Mouse (Mus musculus) forebrain, postnatal 0 days (tissue): ENCODE results near the gene Bdh1. TPM values are rescaled to one million over a fixed set of nuclear protein-coding genes. Genes with fewer than 3 reads are reported as not detected.

Experiments used
- ATAC-seq: fragments of 200-750 bp; cut with Nextera tagmentation; 2 replicates; pipeline ENCODE4 v1.8.0; 2017; ENCODE audit warnings: mild to moderate bottlenecking, moderate library complexity
- DNase-seq: peaks from one replicate; pipeline ENCODE4 v3.0.0-alpha.2; 2015
- H3K27ac ChIP-seq: fragments of 300-500 bp; sonication (generic); 2 replicates; pipeline ENCODE4 v1.5.1; 2014; ENCODE audit warnings: low read depth, mild to moderate bottlenecking, antibody characterized with exemption, low read length, moderate library complexity, mixed read lengths
- H3K27me3 ChIP-seq: fragments of 300-500 bp; sonication (generic); 2 replicates; pipeline ENCODE4 v1.6.1; 2014; ENCODE audit warnings: mild to moderate bottlenecking, low read length, mixed read lengths; ENCODE audit not compliant: insufficient read depth
- H3K36me3 ChIP-seq: fragments of 300-500 bp; sonication (generic); 2 replicates; pipeline ENCODE4 v1.6.1; 2014; ENCODE audit warnings: mild to moderate bottlenecking, moderate library complexity; ENCODE audit not compliant: insufficient read depth
- H3K4me1 ChIP-seq: fragments of 300-500 bp; sonication (generic); 2 replicates; pipeline ENCODE4 v1.6.1; 2014; ENCODE audit warnings: antibody characterized with exemption; ENCODE audit not compliant: insufficient read depth
- H3K4me2 ChIP-seq: fragments of 300-500 bp; sonication (generic); 2 replicates; pipeline ENCODE4 v1.6.1; 2014; ENCODE audit warnings: low read depth, mild to moderate bottlenecking, moderate library complexity
- H3K4me3 ChIP-seq: fragments of 300-500 bp; sonication (generic); 2 replicates; pipeline ENCODE4 v1.5.1; 2014; ENCODE audit warnings: low read depth, low read length, mixed read lengths
- H3K9ac ChIP-seq: fragments of 300-500 bp; sonication (generic); 2 replicates; pipeline ENCODE4 v1.6.1; 2014; ENCODE audit warnings: mild to moderate bottlenecking
- H3K9me3 ChIP-seq: fragments of 300-500 bp; sonication (generic); 2 replicates; pipeline ENCODE4 v1.6.1; 2016; ENCODE audit warnings: low read length
- CTCF ChIP-seq: sonication (generic); IDR thresholded peaks from 2 replicates; pipeline ENCODE4 v1.5.1; 2016; ENCODE audit warnings: antibody characterized with exemption, control low read depth, low read depth
- WGBS: fragments of 180-500 bp; shearing (Covaris S2); extraction: QIAGEN DNeasy Blood & Tissue Kit; methylation state at CpG from one replicate; pipeline ENCODE4 v1.1.7; 2014; 5-methylcytosine and 5-hydroxymethylcytosine counted together
- polyA plus RNA-seq: library from polyadenylated mRNA; unstranded; fragments of >200 nt; fragmentation: Nextera tagmentation; extraction: Ambion mirVana; gene quantifications from 2 replicates; pipeline ENCODE4 v1.2.1, GENCODE M21; 2015
- total RNA-seq: library from RNA; depleted of rRNA; stranded (reverse); fragments of >200 nt; gene quantifications from 2 replicates; pipeline ENCODE4 v1.2.3, GENCODE M21; 2014

Bdh1 gene
- total and polyA plus RNA-seq, 2 experiments from 2014 or later, result 96.1 to 137 TPM

DNA sequence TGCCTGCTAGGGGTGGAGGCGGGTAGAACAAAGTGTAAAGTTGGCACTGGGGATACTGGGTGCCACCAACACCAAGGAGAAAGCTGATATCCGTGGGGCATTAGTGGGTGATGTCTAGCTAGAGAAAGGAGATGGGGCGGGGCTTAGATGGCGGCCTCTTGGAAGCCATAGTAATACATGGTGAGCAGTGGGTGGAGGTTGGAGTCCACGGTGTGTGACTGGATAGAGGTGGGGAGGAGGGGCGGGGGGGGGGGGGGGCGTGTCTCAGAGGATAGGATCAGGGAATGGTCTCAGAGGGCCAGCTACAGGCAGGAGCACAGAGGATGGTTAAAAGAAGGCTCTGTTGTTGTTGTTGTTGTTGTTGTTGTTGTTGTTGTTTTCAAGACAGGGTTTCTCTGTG is 30.4 kb downstream of the Bdh1 start:
- no peak for TF ChIP-seq CTCF
- Histone ChIP-seq H3K27ac (no peak overlapping the region), H3K9me3 (no peaks in the 10 kb centered on the region), H3K4me1 (no peaks in the 10 kb centered on the region), H3K9ac (no peak overlapping the region), H3K4me2 (no peak overlapping the region), H3K36me3 (peaks cover 66% of the 10 kb centered on the region), H3K27me3 (no peaks in the 10 kb centered on the region), H3K4me3 (no peak overlapping the region)
- no peak for ATAC-seq
- WGBS, result 82% methylated on average over 5 of the region's 7 CpGs
- DNase-seq, result no peak

DNA sequence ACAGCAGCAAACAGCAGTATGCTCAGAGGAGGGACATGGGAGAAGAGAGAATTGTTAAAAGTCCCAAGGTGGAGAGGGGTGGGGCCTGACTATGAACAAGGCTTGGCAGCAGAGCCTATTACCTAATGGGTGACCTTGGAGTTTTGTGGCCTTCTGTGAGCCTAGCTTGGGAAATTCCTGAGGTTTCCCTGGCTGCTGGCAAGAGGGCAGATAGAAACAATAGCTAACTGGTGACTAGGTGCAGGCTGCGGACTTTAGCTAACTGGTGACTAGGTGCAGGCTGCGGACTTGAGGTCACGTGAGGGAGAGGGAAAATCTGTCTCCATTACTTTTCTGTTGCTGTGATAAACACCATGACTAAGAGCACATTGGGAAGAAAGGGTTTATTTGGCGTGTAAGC is 31.9 kb downstream of the Bdh1 start:
- no peak overlapping the region for H3K9ac ChIP-seq
- no peaks in the 10 kb centered on the region for H3K4me1 ChIP-seq
- no peak overlapping the region for H3K27ac ChIP-seq
- H3K36me3 ChIP-seq, result peaks cover 57% of the 10 kb centered on the region
- no peak overlapping the region for H3K4me3 ChIP-seq
- 84% methylated on average over 4 of the region's 4 CpGs for WGBS
- TF ChIP-seq CTCF, result no peak
- H3K9me3 ChIP-seq, result no peaks in the 10 kb centered on the region
- no peak overlapping the region for H3K4me2 ChIP-seq
- no peak for DNase-seq
- no peak for ATAC-seq
- no peaks in the 10 kb centered on the region for H3K27me3 ChIP-seq

DNA sequence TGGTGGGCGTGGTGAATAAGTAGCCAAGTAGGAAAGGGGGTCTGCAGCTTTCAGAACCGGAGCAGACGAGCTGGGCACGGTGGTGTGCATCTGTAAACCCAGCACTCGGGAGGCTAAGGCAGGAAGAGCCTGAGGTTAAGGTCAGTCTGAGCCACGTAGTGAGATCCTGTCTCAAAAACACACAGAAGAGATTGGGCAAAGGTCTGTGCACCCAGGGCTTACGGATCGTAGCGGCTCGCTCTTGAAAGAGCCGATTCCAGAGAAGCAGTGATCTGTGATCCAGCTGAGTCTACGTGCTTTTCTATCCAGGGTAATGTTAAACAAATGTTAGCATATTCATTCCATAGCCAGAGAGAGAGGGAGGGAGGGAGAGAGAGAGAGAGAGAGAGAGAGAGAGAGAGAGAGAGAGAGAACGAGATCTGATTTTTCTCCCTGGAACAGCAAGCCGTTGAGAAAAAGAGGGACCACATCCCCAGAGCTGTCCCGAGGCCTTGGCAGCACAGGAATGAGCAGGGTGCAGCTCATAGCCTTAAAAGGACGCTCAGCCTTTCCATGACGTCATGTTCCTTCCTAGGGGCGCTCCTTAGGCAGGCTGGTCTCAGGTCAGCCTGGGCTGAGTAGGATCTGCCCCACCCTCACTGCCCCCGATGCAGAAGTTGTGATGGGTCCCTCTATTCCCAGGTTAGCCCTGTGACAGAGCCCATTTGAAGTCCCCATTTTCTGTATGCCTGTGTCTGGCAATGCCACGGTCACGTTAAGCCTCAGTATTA is 33.4 kb downstream of the Bdh1 start:
- Histone ChIP-seq H3K27me3 (no peaks in the 10 kb centered on the region), H3K27ac (no peak overlapping the region), H3K4me2 (no peak overlapping the region), H3K4me1 (0 out of 2 replicates have a peak, but pooled peaks cover 3% of the 10 kb centered on the region), H3K36me3 (peaks cover 44% of the 10 kb centered on the region), H3K9ac (no peak overlapping the region), H3K9me3 (no peaks in the 10 kb centered on the region), H3K4me3 (no peak overlapping the region)
- ATAC-seq (no peak), DNase-seq (no peak)
- TF ChIP-seq CTCF, result no peak
- 81% methylated on average over 21 of the region's 21 CpGs for WGBS

DNA sequence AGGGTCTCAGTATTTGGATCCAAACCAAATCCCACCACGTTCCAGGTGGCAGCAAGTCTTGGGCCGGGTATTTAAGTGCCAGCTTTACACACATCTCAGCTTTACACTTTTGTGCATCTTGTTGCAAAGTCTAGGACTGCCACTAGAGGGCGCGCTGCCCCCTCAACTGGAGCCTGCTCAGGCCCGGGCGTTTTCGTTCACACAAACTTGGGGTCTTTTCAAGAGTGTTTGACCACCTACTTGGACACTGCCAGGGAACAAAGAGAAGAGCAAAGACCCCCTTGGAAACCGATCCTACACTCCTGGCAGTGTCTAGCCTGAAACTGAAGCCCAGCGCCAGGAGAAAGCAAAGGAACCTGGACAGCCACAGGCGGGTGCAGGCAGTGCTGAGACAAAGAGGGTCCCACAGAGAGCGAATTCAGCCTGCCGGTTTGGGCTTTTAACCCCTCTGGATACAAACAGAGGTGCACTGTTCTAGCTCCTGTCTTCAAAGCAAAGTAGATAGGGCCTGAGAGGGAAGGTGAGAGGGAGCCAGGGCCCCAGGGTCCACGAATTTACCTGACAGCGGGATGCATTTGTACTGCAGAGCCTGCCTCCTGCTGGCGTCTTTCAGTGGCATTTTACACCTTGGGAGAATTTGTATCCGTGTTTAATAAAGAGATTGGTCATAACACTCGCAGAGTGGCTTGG is 36.3 kb downstream of the Bdh1 start:
- peak overlapping the region; percentile 43; the same call in 1 of the 2 replicates for H3K27ac ChIP-seq
- peak overlapping the region; percentile 10 for H3K4me3 ChIP-seq
- TF ChIP-seq CTCF, result peak; percentile 94
- 0 out of 2 replicates have a peak, but pooled peaks cover 3% of the 10 kb centered on the region for H3K4me1 ChIP-seq
- DNase-seq (peak; percentile 91), ATAC-seq (peak; percentile 83)
- peaks cover 31% of the 10 kb centered on the region for H3K36me3 ChIP-seq
- 3% methylated on average over 17 of the region's 17 CpGs for WGBS
- H3K9ac ChIP-seq, result no peak overlapping the region
- peak overlapping the region; percentile 42 for H3K4me2 ChIP-seq
- H3K9me3 ChIP-seq, result no peaks in the 10 kb centered on the region
- H3K27me3 ChIP-seq, result no peaks in the 10 kb centered on the region

DNA sequence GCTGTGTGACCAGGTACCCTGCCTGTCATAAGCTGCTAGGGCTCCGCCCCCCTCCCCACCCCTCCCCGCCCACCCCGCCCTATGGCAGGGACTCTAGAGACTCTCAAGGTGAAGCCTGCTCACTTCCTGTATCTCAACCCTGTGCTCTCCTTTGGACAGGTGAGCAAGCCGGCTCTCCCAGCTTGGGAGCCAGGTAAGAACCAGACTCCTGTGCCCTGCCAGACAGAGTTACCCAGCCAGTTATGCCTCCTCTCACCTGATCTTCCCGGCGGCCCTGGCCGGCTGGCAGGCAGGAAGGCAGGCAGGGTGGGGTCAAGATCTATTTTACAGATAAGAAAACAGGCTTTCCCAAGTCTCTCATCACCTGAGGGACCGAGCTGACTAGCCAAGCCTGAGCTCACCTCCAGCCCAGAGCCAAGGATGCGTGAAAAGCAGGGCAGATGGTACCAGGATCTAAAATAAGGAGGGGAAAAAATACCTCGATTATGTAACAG is 37.9 kb downstream of the Bdh1 start:
- no peak for TF ChIP-seq CTCF
- WGBS, result 36% methylated on average over 10 of the region's 10 CpGs
- Histone ChIP-seq H3K9me3 (no peaks in the 10 kb centered on the region), H3K9ac (no peak overlapping the region), H3K36me3 (peaks cover 24% of the 10 kb centered on the region), H3K4me3 (no peak overlapping the region), H3K4me2 (no peak overlapping the region), H3K27me3 (no peaks in the 10 kb centered on the region), H3K4me1 (0 out of 2 replicates have a peak, but pooled peaks cover 3% of the 10 kb centered on the region), H3K27ac (no peak overlapping the region)
- DNase-seq, result no peak
- ATAC-seq, result no peak

DNA sequence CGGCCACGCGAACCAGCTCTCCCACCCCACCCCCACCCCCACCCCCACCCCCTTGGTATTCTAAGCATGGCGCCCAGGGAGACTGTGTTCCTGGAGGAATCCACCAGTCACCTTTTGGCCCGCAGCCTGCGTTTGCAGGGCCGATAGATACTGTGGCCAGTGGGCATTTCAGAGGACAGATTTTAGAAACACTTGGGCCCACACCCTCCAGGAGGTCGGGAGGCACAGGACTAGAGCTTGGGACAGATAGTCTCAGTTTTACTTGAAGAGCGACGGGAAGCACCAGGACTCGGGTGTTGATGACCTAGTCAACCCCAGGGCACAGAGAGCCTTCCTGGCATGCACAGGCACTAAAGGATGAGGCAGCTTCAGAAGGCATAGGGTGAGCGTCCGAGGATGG is 38.4 kb downstream of the Bdh1 start:
- 0 out of 2 replicates have a peak, but pooled peaks cover 3% of the 10 kb centered on the region for H3K4me1 ChIP-seq
- H3K9ac ChIP-seq, result no peak overlapping the region
- no peaks in the 10 kb centered on the region for H3K9me3 ChIP-seq
- TF ChIP-seq CTCF, result no peak
- H3K27ac ChIP-seq, result no peak overlapping the region
- no peak overlapping the region for H3K4me2 ChIP-seq
- no peak overlapping the region for H3K4me3 ChIP-seq
- ATAC-seq (no peak), DNase-seq (no peak)
- 57% methylated on average over 13 of the region's 13 CpGs for WGBS
- no peaks in the 10 kb centered on the region for H3K27me3 ChIP-seq
- peaks cover 19% of the 10 kb centered on the region for H3K36me3 ChIP-seq

DNA sequence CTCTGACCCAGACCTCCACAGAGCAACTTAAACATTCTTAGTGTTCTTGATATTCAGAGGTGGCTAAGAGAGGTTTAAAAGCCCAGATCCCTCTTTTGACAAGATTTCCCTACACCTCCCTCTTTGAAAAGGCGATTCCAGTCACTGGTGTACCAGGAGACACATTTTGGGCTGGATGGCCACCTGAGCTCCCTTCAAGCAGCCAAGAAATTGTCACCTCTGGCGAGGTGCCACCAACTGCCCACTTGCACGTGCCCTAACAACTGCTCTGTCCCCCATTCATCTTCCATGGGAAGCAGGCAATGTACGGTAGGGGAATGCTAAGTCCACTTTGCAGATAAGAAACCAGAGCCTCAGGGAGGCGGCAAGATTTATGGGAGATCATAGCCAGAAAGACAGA is 39.0 kb downstream of the Bdh1 start:
- Histone ChIP-seq H3K9me3 (no peaks in the 10 kb centered on the region), H3K4me3 (no peak overlapping the region), H3K36me3 (peaks cover 17% of the 10 kb centered on the region), H3K4me1 (0 out of 2 replicates have a peak, but pooled peaks cover 3% of the 10 kb centered on the region), H3K9ac (no peak overlapping the region), H3K27ac (no peak overlapping the region), H3K27me3 (no peaks in the 10 kb centered on the region), H3K4me2 (no peak overlapping the region)
- no peak for TF ChIP-seq CTCF
- ATAC-seq (no peak), DNase-seq (no peak)
- WGBS, result 77% methylated on average over 5 of the region's 5 CpGs
